Mouse (Mus musculus) CH12.LX (cell line): Measurements from ENCODE around the gene Cdh24. TPM values are rescaled to one million over a fixed set of nuclear protein-coding genes. Genes with fewer than 3 reads are reported as not detected.
A peak's percentile ranks its signal among the peaks of the same experiment; 100 is the strongest.

Source experiments
- DNase-seq: peaks from one replicate; pipeline ENCODE4 v3.0.0-alpha.2; 2013; ENCODE audit errors: extremely low read depth
- H3K27ac ChIP-seq: 2 replicates; pipeline ENCODE4 v1.5.1; 2012; ENCODE audit warnings: low read depth, mild to moderate bottlenecking, control low read depth, moderate library complexity; ENCODE audit not compliant: insufficient read depth
- H3K27me3 ChIP-seq: replicated peaks from 2 replicates; pipeline ENCODE3; 2012; ENCODE audit warnings: inconsistent platforms
- H3K36me3 ChIP-seq, 2 experiments: replicated peaks in 1 of 2; 2 replicates each; pipeline versions ENCODE3 to v1.6.1; 2012; ENCODE audit warnings: inconsistent platforms in 1 of 2, low read length in 1 of 2, mild to moderate bottlenecking in 1 of 2, mixed read lengths in 1 of 2, moderate library complexity in 1 of 2; ENCODE audit not compliant: control insufficient read depth in 1 of 2, insufficient read depth in 1 of 2
- H3K4me1 ChIP-seq, 2 experiments: 2 replicates each; pipeline ENCODE4 v1.6.1; 2012; ENCODE audit warnings: inconsistent platforms in 1 of 2, moderate library complexity in 1 of 2; ENCODE audit not compliant: insufficient read depth in 2 of 2, control insufficient read depth in 1 of 2
- H3K4me2 ChIP-seq: 2 replicates; pipeline ENCODE4 v1.6.1; 2012; ENCODE audit warnings: low read depth, mild to moderate bottlenecking, control low read depth; ENCODE audit not compliant: poor library complexity, insufficient read depth, severe bottlenecking
- H3K4me3 ChIP-seq, 3 experiments: fragments of 150-350 bp in 1 of 3; sonication (generic) in 1 of 3; replicated peaks in 1 of 3; 2 replicates each; pipeline versions ENCODE3 to v1.5.1; 2011 to 2012; ENCODE audit warnings: low read depth in 2 of 3, low read length in 2 of 3, mild to moderate bottlenecking in 2 of 3, moderate library complexity in 2 of 3, control low read depth in 1 of 3, improper control_type of control experiment in 1 of 3, inconsistent platforms in 1 of 3, mixed read lengths in 1 of 3; ENCODE audit not compliant: poor library complexity in 1 of 3
- H3K79me2 ChIP-seq: replicated peaks from 2 replicates; pipeline ENCODE4 v1.6.1; 2012; ENCODE audit warnings: mild to moderate bottlenecking, moderate library complexity; ENCODE audit not compliant: control insufficient read depth, poor library complexity, insufficient read depth, severe bottlenecking; ENCODE audit errors: extremely low read depth
- H3K9ac ChIP-seq: 2 replicates; pipeline ENCODE4 v1.6.1; 2012; ENCODE audit warnings: low read depth, mild to moderate bottlenecking, control low read depth, moderate library complexity; ENCODE audit not compliant: insufficient read depth
- H3K9me3 ChIP-seq: replicated peaks from 2 replicates; pipeline ENCODE3; 2012; ENCODE audit warnings: low read length, inconsistent platforms, mixed read lengths
- BHLHE40 ChIP-seq: IDR thresholded peaks from 2 replicates; pipeline ENCODE4 v1.6.1; 2011; ENCODE audit warnings: mild to moderate bottlenecking, low read depth, low read length, improper control_type of control experiment
- CTCF ChIP-seq, 2 experiments: IDR thresholded peaks in 1 of 2; conservative IDR thresholded peaks in 1 of 2; 2 replicates each; pipeline ENCODE4 v1.5.1; 2011 to 2012; ENCODE audit warnings: low read depth in 2 of 2, low read length in 2 of 2, improper control_type of control experiment in 1 of 2, inconsistent platforms in 1 of 2, mild to moderate bottlenecking in 1 of 2, moderate library complexity in 1 of 2
- NRF1 ChIP-seq: IDR thresholded peaks from 2 replicates; pipeline ENCODE4 v1.6.1; 2014; ENCODE audit warnings: low read depth, mild to moderate bottlenecking, inconsistent platforms, low read length, improper control_type of control experiment, moderate library complexity
- RAD21 ChIP-seq: IDR thresholded peaks from 2 replicates; pipeline ENCODE4 v1.6.1; 2011; ENCODE audit warnings: low read depth, mild to moderate bottlenecking, low read length, improper control_type of control experiment, moderate library complexity
- SMC3 ChIP-seq: IDR thresholded peaks from 2 replicates; pipeline ENCODE4 v1.6.1; 2011; ENCODE audit warnings: low read depth, low read length, improper control_type of control experiment
- UBTF ChIP-seq: IDR thresholded peaks from 2 replicates; pipeline ENCODE4 v1.6.1; 2012; ENCODE audit warnings: low read depth, mild to moderate bottlenecking, inconsistent platforms, low read length, improper control_type of control experiment, moderate library complexity
- dilution Hi-C: fragments of 300-500 bp; cut with MboI; formaldehyde crosslinking; loops from 2 replicates; pipeline ENCODE4 v1.14.3; 2020; ENCODE audit warnings: low sequenced_read_pairs; ENCODE audit not compliant: extremely low pct_unique_long_range_greater_than_20kb, extremely low pct_ligation_motif_present
- in situ Hi-C: fragments of 300-500 bp; cut with MboI; formaldehyde crosslinking; loops from 3 replicates; pipeline ENCODE4 v1.14.3; 2019; ENCODE audit warnings: low sequenced_read_pairs, low pct_ligation_motif_present, low pct_unique_long_range_greater_than_20kb, mixed read lengths
- polyA plus RNA-seq: library from polyadenylated mRNA; unstranded; fragments of >175 nt; gene quantifications from 2 replicates; pipeline ENCODE4 v1.2.1, GENCODE M21; 2012; ENCODE audit warnings: low read depth; ENCODE audit not compliant: insufficient read length
- total RNA-seq, 2 experiments: library from RNA; depleted of rRNA; stranded (reverse); fragments of 300-350 nt in 1 of 2; fragments of >200 nt in 1 of 2; gene quantifications; 2 replicates each; pipeline ENCODE4 v1.2.3; 2012 to 2014

The Cdh24 gene
- total and polyA plus RNA-seq, 3 experiments, result 1.0 to 4.9 (median 1.6) TPM

GRCm38 (mm10) chr14:54640121-54640520, 1.0 kb downstream of the Cdh24 start:
- dilution Hi-C loops, result no loop called here
- no peak for DNase-seq

GRCm38 (mm10) chr14:54638210-54638609, 3.0 kb downstream of the Cdh24 start:
- TF ChIP-seq UBTF (no peak), CTCF (conservative IDR thresholded peaks at IDR 0.05 in 1 of 2, IDR thresholded peaks at IDR 0.05 in 1 of 2; ENCODE audit: low read depth in 2 of 2, low read length in 2 of 2) (0 out of 4 replicates have a peak, but pooled peaks of 1 of the 2 experiments have one; percentile 17), SMC3 (peak; percentile 8; the same call in 1 of the 2 replicates)
- dilution Hi-C loops (no loop called here), in situ Hi-C loops (loop anchor here (5.0 to 25.0 kb wide), 3 partner anchors 46 to 576 kb away; partner anchors contain the start of gene Ajuba)
- DNase-seq, result no peak
- Histone ChIP-seq H3K4me3 (no peak overlapping the region), H3K36me3 (peaks cover 45 to 96% of the 10 kb centered on the region in 2 experiments), H3K9ac (no peak overlapping the region), H3K27me3 (no peaks in the 10 kb centered on the region), H3K79me2 (no peaks in the 10 kb centered on the region), H3K4me2 (no peak overlapping the region), H3K9me3 (no peaks in the 10 kb centered on the region), H3K4me1 (peaks cover 5 to 14% of the 10 kb centered on the region in 2 experiments; a peak in 2 of 4 replicates), H3K27ac (no peak overlapping the region)

More at GRCm38 (mm10) chr14:54640121-54640520, 1.0 kb downstream of the Cdh24 start:
- H3K9me3 ChIP-seq, result no peaks in the 10 kb centered on the region
- TF ChIP-seq BHLHE40, result no peak
- peaks cover 49 to 97% of the 10 kb centered on the region in 2 experiments for H3K36me3 ChIP-seq
- peaks cover 5 to 14% of the 10 kb centered on the region in 2 experiments; a peak in 2 of 4 replicates for H3K4me1 ChIP-seq
- H3K79me2 ChIP-seq, result no peaks in the 10 kb centered on the region
- H3K4me3 ChIP-seq, result no peak overlapping the region
- H3K27ac ChIP-seq, result no peak overlapping the region
- no peak overlapping the region for H3K9ac ChIP-seq
- in situ Hi-C loops, result loop anchor here (25.0 kb wide), 1 partner anchor 578 kb away; no protein-coding TSS in a partner anchor
- H3K27me3 ChIP-seq, result no peaks in the 10 kb centered on the region
- no peak overlapping the region for H3K4me2 ChIP-seq

GRCm38 (mm10) chr14:54636954-54637353, 4.2 kb downstream of the Cdh24 start:
- in situ Hi-C loops, result loop anchor here (5.0 to 25.0 kb wide), 3 partner anchors 45 to 575 kb away; partner anchors contain the start of gene Ajuba
- H3K4me3 ChIP-seq, result no peak overlapping the region
- no peak for DNase-seq
- dilution Hi-C loops, result no loop called here
- no peaks in the 10 kb centered on the region for H3K9me3 ChIP-seq
- H3K9ac ChIP-seq, result no peak overlapping the region
- no peak overlapping the region for H3K27ac ChIP-seq
- H3K27me3 ChIP-seq, result no peaks in the 10 kb centered on the region
- no peaks in the 10 kb centered on the region for H3K79me2 ChIP-seq
- TF ChIP-seq CTCF (conservative IDR thresholded peaks at IDR 0.05 in 1 of 2, IDR thresholded peaks at IDR 0.05 in 1 of 2; ENCODE audit: low read depth in 2 of 2, low read length in 2 of 2) (peak; percentile 88 to 99), SMC3 (peak; percentile 73), NRF1 (no peak), RAD21 (peak; percentile 33)
- peaks cover 44 to 96% of the 10 kb centered on the region in 2 experiments for H3K36me3 ChIP-seq
- peaks cover 5 to 14% of the 10 kb centered on the region in 2 experiments; a peak in 2 of 4 replicates for H3K4me1 ChIP-seq
- no peak overlapping the region for H3K4me2 ChIP-seq
